Mouse (Mus musculus): ENCODE measurements around the gene Tcn2. TPM values are rescaled to one million over a fixed set of nuclear protein-coding genes. Genes with fewer than 3 reads are reported as not detected.
"Not testable (repeated sequence)": the region's sequence is repeated elsewhere in the genome, so short reads cannot be mapped to it uniquely, and the experiment has no call there.

The Tcn2 gene
- total RNA-seq, 2 experiments from 2014 or later: 10.1 to 10.9 TPM

DNA sequence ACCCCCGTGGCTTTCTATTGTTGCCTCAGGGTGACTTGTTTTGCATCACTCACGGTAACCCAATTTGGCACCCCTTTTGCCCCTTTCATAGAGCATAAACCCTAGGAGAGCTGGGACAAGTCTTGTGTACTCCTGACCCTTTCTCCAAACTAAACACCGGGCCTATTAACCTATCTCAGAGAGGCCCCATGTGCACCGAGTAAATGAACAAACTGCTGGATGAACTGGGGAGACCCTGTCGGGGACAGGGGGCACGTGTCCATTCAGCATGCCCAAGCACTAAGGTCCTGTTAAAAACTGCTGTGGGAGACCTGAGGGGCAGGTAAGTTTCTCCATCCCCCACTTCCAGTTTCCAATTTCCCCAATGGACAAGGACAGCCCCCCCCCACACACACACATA, 1.0 kb downstream of the Tcn2 start:
- intact Hi-C loops (cut with DNase I): no loop called here
- no peak for DNase-seq

DNA sequence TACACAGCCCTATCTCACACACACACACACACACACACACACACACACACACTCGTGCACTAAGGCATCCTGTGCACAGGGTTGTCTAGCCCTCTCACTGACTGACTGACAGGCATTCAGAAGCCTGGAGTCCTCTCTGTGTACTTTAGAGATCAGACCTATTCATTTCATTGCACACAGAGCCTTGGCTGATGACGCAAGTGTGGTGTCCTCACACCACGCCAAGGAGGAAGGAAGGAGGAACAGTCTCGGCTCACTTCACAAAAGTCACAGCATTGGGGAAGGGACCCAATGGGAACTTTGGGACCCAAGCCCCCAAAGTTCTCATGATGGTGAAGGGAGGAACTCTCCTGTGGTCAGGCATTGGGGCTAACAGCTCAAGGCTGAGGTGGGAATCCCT, 1.9 kb downstream of the Tcn2 start:
- intact Hi-C loops (cut with DNase I): no loop called here
- DNase-seq: no peak

DNA sequence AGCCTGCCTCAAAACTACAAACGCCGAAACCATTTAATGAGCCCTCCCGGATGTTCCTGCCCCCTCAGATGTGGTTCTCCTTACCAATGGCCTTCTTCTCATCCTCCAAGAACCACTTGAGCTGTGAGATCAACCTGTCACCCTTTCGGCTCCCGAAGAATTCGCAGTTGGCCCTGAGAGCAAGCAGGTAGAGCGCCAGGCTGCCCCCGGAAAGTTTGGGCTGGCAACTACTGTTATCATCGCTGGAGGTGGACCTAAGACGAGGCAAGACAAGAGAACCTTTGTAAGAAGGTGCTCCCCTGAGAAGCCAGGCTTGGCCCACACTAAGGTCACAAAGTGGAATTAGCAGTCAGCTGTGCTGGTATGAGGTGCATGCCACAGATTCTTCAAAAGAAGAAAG, 6.0 kb downstream of the Tcn2 start:
- intact Hi-C loops (cut with DNase I): no loop called here
- no peak for DNase-seq

DNA sequence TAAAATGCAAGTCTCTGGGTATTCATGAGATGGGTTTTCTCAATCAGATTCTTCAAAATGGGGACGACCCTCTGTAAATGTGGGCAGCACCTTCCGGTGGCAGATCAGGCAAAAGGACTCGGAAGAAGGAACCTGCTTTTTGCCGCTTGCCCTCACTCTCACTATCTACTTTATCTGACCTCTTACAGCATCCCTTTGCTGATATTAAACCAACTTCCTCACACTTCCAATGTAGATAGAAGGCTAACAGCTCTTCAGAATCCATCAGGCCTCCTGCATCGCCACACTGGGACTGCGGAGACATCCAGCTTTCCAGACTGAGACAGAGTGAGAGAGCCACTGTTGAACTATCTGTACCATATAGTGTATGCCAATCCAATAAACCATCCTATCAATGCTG, 9.2 kb downstream of the Tcn2 start:
- intact Hi-C loops (cut with DNase I): no loop called here
- no peak for DNase-seq

- intact Hi-C loops (cut with DNase I): no loop called here
- no peak for DNase-seq
These were observed 9.8 kb downstream of the Tcn2 start for GRCm38 (mm10) chr11:3922115-3922514.

DNA sequence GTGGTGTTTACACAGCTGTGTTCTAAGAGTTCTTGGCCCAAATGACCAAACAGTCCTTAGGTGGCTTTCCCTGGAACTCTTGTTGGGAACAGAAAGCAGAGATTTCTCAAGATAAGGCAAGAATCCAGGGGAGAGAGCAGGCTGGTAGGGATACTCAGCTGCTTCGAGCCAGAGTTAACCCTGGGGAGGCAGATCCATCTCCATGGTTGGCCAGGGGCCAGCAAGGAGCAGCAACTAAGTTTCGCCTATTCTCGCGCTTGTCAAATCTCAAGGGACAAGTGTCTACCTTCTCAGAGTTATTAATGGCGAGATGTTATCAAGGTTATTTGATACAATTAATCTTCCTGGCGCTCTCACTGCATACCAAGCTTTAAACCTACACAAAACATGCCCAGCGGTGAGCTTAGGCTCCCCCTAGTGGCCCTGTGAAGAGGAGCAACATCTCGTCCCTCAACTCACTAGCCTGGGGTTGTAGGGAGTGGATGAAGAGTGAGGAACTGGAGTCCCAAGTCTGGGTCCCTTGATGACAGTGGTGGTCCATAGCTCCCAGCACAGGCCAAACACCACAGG, 10.6 kb downstream of the Tcn2 start:
- peak; percentile 53 for DNase-seq
- intact Hi-C loops (cut with DNase I): no loop called here

- intact Hi-C loops (cut with DNase I): no loop called here
- no peak for DNase-seq
These were observed 11.5 kb downstream of the Tcn2 start for GRCm38 (mm10) chr11:3920476-3920875.

DNA sequence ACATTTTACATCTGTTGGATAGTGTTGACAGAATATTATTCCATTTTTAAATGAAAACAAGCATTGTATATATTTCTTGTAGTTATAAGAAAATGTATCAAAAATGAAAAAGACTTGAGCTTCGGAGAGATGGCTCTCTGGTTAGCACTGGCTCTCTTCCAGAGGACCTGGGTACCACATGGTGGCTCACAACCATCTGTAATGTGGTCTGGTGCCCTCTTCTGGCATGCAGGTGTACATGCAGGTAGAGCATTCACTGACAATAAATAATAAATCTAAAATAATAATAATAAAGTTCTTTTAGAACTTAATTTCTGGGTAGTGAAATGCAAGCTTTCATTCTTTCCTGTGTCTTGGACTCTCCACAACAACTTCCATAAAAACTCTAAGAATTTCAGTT, 13.2 kb downstream of the Tcn2 start:
- peak; percentile 60 for DNase-seq
- intact Hi-C loops (cut with DNase I): loop anchor here (10.0 kb wide), 2 partner anchors 214 to 384 kb away; no protein-coding TSS in a partner anchor

DNA sequence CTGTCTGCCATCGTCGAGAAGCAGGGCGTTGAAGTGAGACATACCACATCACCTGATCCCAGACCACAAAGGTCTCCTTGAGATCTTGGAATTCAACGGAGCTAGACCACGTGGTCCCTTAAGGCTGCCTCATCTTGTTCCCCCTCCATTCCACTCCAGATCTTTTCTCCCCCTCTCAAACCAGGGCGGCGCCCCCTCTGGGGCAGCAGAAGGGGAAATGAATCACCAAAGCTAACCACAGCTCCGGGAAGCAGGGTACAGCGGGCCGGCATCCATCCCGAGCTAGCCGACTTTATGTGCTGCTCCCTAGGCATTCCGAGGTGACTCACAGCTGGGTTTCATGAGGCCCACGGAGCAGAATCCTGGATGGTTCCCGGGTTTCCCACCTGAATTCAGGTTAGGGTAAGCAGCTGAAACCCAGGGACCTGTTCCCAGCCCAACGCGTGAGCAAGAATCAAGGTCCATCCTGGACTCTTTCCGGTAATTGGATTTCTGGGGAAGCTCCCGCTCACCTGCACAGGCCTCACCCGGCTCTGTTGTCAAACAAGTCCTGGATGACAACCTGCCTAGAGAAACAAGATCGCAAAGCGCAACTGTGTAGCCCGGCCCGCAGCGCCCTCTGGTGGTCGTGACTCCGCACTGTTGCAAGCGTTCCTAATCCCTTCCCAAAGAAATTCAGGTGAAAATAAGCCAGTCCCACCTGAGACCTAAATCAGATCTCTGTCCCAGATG, 17.7 kb downstream of the Tcn2 start, which contains the start of gene Slc35e4:
Gene Slc35e4 (minus strand): TSS at position 556 of the 732 bp plus-strand sequence.
- intact Hi-C loops (cut with DNase I): loop anchor here (5.0 to 10.0 kb wide), 3 partner anchors 107 to 379 kb away; no protein-coding TSS in a partner anchor
- DNase-seq: peak; percentile 87

DNA sequence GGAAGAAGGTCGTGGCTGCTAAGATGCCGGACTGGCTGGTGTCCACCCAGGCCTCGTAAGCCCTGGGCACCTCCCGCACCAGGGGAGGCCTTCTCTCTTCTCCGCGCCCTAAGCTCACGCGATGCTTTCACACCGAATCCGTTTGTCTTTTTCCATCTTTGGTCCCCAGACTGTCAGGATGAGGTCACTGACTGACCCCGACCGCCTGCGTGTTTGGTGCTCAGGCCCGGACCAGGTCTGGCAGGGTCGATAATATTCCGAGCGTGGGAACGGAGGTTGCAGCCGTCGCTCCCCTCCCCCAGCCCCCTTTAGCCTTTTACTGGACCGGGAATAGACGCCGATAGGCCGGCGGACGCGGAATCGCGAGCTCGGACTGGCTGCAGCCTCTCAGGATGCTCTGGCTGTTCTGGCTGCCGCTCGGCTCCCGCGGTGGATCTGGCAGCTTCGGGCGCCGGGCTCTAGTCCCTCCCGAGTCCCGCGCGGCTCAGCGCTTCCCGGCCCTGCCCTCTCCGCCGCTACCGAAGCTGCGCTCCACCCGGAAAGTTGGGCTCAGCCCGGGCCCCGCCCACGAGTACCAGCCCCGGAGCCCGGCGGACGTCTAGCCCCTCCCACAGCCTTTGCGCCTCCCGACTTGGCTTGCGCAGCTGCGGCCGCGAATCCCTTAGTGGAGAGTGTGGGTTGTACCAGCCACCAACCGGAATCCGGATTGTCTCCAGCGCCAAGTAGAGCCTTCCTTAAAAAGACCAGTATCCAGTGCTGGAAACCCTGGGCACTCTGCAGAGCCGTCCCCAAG, 18.4 kb downstream of the Tcn2 start:
- intact Hi-C loops (cut with DNase I): loop anchor here (5.0 to 10.0 kb wide), 3 partner anchors 106 to 379 kb away; no protein-coding TSS in a partner anchor
- DNase-seq: peak; percentile 93

DNA sequence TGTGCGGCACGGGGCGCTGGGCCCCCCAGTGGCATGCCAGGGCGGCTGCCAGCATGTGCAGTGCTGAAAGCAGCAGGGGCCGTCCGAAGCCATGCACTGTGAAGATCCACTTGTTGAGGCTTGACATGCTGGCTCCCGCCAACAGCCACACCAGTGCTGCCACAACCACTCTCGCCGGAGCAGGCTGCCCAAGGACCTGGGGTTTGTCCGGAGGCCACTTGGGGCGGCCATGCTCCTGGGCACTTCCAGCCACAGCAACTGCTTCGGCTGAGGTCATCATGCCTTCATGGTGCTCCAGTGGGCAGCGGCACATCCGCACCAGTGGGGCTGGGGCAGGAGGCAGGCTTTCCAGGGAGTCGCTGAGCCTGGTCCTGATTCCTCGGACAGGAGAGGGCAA, 19.1 kb downstream of the Tcn2 start:
- peak; percentile 45 for DNase-seq
- intact Hi-C loops (cut with DNase I): loop anchor here (5.0 to 10.0 kb wide), 3 partner anchors 106 to 378 kb away; no protein-coding TSS in a partner anchor

DNA sequence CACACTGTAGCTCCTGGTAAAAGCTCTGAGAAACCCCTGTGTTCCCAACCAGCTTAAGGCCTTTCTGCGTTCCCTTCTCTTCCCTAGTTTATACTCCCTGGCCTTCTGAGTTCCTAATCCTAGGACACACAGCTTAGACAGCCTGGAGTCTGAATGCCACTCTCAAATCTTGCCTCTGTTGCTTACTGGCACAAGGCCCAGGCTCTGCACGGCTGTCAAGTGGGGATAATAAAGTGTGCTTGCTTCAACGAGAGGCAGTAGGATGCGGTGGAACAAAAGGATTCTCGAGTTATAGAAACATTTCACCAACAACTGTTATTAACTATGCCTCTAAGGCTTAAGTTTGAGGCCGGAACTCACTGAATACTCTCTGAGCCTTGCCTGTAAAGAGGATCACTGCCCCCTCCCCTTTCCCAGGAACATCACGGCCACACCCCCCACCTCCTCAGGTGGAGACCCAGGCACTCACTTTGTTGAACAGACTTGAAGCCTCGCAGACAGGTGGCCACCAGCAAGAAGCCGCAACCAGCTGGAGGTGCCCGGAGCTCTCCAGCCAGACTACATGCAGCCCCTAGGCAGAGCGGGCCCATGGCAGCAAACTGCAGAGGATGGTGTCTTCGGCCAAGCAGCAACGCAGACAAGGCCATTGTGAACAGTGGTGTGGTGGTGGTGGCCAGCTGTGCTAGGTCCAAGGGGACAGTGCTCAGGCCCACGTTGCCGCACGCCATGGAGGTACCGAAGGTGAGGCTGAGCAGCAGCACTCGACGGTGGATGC, 19.7 kb downstream of the Tcn2 start:
- peak; percentile 71 for DNase-seq
- intact Hi-C loops (cut with DNase I): loop anchor here (5.0 to 10.0 kb wide), 3 partner anchors 105 to 377 kb away; no protein-coding TSS in a partner anchor

DNA sequence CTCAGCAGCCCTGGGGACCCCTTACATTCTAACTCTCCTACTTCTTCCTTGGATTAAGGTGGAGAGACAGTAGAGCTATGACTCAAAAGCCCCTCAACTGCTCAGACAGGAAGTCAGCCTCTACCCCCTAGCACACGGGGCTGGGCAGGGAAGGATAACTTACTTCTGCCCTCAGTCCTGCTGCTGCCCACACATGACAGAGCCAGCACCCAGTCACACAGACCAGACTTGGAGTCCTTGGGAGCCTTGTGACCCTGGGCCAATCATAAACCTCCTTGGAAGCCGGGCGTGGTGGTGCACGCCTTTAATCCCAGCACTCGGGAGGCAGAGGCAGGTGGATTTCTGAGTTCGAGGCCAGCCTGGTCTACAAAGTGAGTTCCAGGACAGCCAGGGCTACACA, 20.5 kb downstream of the Tcn2 start:
- not testable (repeated sequence) for DNase-seq
- intact Hi-C loops (cut with DNase I): loop anchor here (5.0 to 10.0 kb wide), 3 partner anchors 104 to 377 kb away; no protein-coding TSS in a partner anchor

- peak; percentile 24 for DNase-seq
- intact Hi-C loops (cut with DNase I): loop anchor here (5.0 to 10.0 kb wide), 3 partner anchors 103 to 376 kb away; no protein-coding TSS in a partner anchor
These were observed 21.2 kb downstream of the Tcn2 start for GRCm38 (mm10) chr11:3910513-3911310.

GRCm38 (mm10) chr11:3909236-3909635, 22.7 kb downstream of the Tcn2 start:
- intact Hi-C loops (cut with DNase I): no loop called here
- no peak for DNase-seq

- intact Hi-C loops (cut with DNase I): no loop called here
- no peak for DNase-seq
These were observed 26.5 kb downstream of the Tcn2 start for GRCm38 (mm10) chr11:3905446-3905845.

GRCm38 (mm10) chr11:3904673-3905072, 27.3 kb downstream of the Tcn2 start:
- no peak for DNase-seq
- intact Hi-C loops (cut with DNase I): no loop called here

GRCm38 (mm10) chr11:3903046-3903445, 28.9 kb downstream of the Tcn2 start:
- peak; percentile 63 for DNase-seq
- intact Hi-C loops (cut with DNase I): no loop called here

- intact Hi-C loops (cut with DNase I): no loop called here
- DNase-seq: no peak
These were observed 29.4 kb downstream of the Tcn2 start for GRCm38 (mm10) chr11:3902516-3902915.

- intact Hi-C loops (cut with DNase I): no loop called here
- DNase-seq: no peak
These were observed 31.7 kb downstream of the Tcn2 start for GRCm38 (mm10) chr11:3900296-3900695.

Data from left cerebral cortex, postnatal 4 days (tissue).